ENCODE assay signal across 8 mouse cellular contexts in the genomic region with DNA sequence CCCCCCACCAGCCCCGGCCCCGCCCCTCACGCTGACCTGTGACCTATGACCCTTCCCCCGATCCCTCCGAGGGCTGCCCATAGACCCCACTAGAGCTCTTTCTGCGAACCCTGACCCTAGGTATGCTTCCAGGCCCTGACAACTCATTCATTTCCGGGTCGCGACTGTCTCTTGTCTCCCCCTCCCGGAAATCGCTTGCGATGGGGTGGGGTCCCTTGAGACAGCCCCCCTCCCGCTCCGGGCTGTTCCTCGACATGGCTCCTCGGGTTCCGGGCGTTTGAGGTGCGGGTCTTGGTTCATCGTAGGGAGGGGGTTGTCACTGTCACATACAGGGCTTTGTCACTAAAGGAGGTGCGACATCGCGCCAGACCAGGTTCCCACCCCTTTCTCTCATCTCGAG. TPM values are rescaled to one million over a fixed set of nuclear protein-coding genes. Genes with fewer than 3 reads are reported as not detected.
A peak's percentile ranks its signal among the peaks of the same experiment; 100 is the strongest.
DNase-seq lines count a peak whose midpoint lies in the region; ATAC-seq and TF ChIP-seq lines count a peak whose summit lies in the region.

No protein-coding gene starts in this region.

- DNase-seq in layer of hippocampus, adult 11-12 months (ENCODE audit: low spot score): peak; percentile 69
- no peak for DNase-seq in layer of hippocampus, adult 9-10 months (ENCODE audit: low spot score)
- DNase-seq in cerebellum, adult 2 months: peak in 1 of 2 experiments; percentile 61
- peak; percentile 74 for DNase-seq in kidney, postnatal 10 days
- DNase-seq in lung, postnatal 0 days (ENCODE audit: low spot score): peak; percentile 70
- peak; percentile 60 to 66 for DNase-seq in right cerebral cortex, adult 2 months (ENCODE audit: low spot score in 2 of 2)

- peak; percentile 5 for ATAC-seq in heart, embryonic 12.5 days (ENCODE audit: insufficient number of reproducible peaks, low FRiP score)
- ATAC-seq in lung, postnatal 0 days: peak; percentile 5; the same call in 1 of the 2 replicates
- ATAC-seq in megakaryocyte-erythroid progenitor cell, adult 5-6 weeks (replicated peaks; ENCODE audit: low FRiP score, low TSS enrichment, poor library complexity, severe bottlenecking): no peak

- H3K4me2 ChIP-seq in heart, embryonic 12.5 days: peak overlapping the region; percentile 85
- H3K4me2 ChIP-seq in lung, postnatal 0 days (replicated peaks; ENCODE audit: low read depth, low read length): peak overlapping the region; percentile 86

- no peak for TF ChIP-seq POLR2A in cerebellum, adult 2 months (IDR thresholded peaks at IDR 0.05; ENCODE audit: borderline replicate concordance, insufficient read depth, low read length)

- no peaks in the 10 kb centered on the region for H3K27me3 ChIP-seq in cerebellum, adult 2 months (ENCODE audit: control insufficient read depth, insufficient read depth, low read length)
- H3K27me3 ChIP-seq in heart, embryonic 12.5 days (replicated peaks): no peaks in the 10 kb centered on the region
- H3K27me3 ChIP-seq in lung, postnatal 0 days (replicated peaks; ENCODE audit: insufficient read depth, low read length): no peaks in the 10 kb centered on the region

- H3K27ac ChIP-seq in cerebellum, adult 2 months (ENCODE audit: insufficient read depth, low read length): peak overlapping the region; percentile 41; the same call in 1 of the 2 replicates
- 0 out of 2 replicates have a peak overlapping the region, but pooled peaks have one; percentile 59 for H3K27ac ChIP-seq in heart, embryonic 12.5 days (ENCODE audit: poor library complexity, severe bottlenecking)
- peak overlapping the region; percentile 63 for H3K27ac ChIP-seq in lung, postnatal 0 days (ENCODE audit: low read length)

- 1% methylated on average over 24 of the region's 24 CpGs for WGBS in cerebellum, adult 2 months
- WGBS in heart, embryonic 12.5 days: under 1% methylated on average over 24 of the region's 24 CpGs
- under 1% methylated on average over 23 of the region's 24 CpGs for WGBS in lung, postnatal 0 days

- peaks cover 40% of the 10 kb centered on the region for H3K36me3 ChIP-seq in heart, embryonic 12.5 days
- H3K36me3 ChIP-seq in lung, postnatal 0 days (ENCODE audit: insufficient read depth, low read length): 0 out of 2 replicates have a peak, but pooled peaks cover 8% of the 10 kb centered on the region

- TF ChIP-seq EP300 in lung, postnatal 0 days (IDR thresholded peaks at IDR 0.05): no peak

- peak overlapping the region; percentile 90 for H3K4me3 ChIP-seq in cerebellum, adult 2 months (replicated peaks; ENCODE audit: insufficient read depth, low read depth, low read length)
- peak overlapping the region; percentile 96 for H3K4me3 ChIP-seq in heart, embryonic 12.5 days
- H3K4me3 ChIP-seq in lung, postnatal 0 days (ENCODE audit: low read depth, low read length): peak overlapping the region; percentile 56

- H3K9me3 ChIP-seq in heart, embryonic 12.5 days (replicated peaks): no peaks in the 10 kb centered on the region
- H3K9me3 ChIP-seq in lung, postnatal 0 days (ENCODE audit: low read length): no peaks in the 10 kb centered on the region

- TF ChIP-seq CTCF in cerebellum, adult 2 months (IDR thresholded peaks at IDR 0.05; ENCODE audit: borderline replicate concordance, insufficient read depth, low read depth, low read length): no peak
- TF ChIP-seq CTCF in lung, postnatal 0 days (IDR thresholded peaks at IDR 0.05): no peak

- peaks cover 15% of the 10 kb centered on the region for H3K4me1 ChIP-seq in cerebellum, adult 2 months (ENCODE audit: control insufficient read depth, insufficient read depth, low read length)
- H3K4me1 ChIP-seq in heart, embryonic 12.5 days (replicated peaks): peaks cover 21% of the 10 kb centered on the region
- peaks cover 6% of the 10 kb centered on the region; the same call in 1 of the 2 replicates for H3K4me1 ChIP-seq in lung, postnatal 0 days (ENCODE audit: insufficient read depth, low read depth, low read length)

- H3K9ac ChIP-seq in heart, embryonic 12.5 days: peak overlapping the region; percentile 94
- peak overlapping the region; percentile 32 for H3K9ac ChIP-seq in lung, postnatal 0 days (replicated peaks; ENCODE audit: low read depth)

RNA-seq across cellular contexts. Expression of a gene that starts 0.4 kb away (rescaled TPM):
- polyA plus RNA-seq in cerebellum, adult 2 months (2012; rRNA removed): 119 and 121 TPM in 2 replicates
- 85.4 and 89.9 TPM in 2 replicates for polyA plus RNA-seq in heart, embryonic 12.5 days (2016; fragmentation: Nextera tagmentation; extraction: Ambion mirVana)
- polyA plus RNA-seq in lung, postnatal 0 days (2015; fragmentation: Nextera tagmentation; extraction: Ambion mirVana): 73.7 and 78.6 TPM in 2 replicates
- total RNA-seq in megakaryocyte-erythroid progenitor cell, adult 5-6 weeks (2014; fragmentation: Nextera tagmentation): 31.4 and 47.5 TPM in 2 replicates
- 13.3 and 19.6 TPM in 2 replicates for total RNA-seq in megakaryocyte-erythroid progenitor cell, adult 5-6 weeks (2017)

RNA-seq across cellular contexts. Expression of a gene that starts 4.7 kb away (rescaled TPM):
- 68.5 and 75.4 TPM in 2 replicates for polyA plus RNA-seq in cerebellum, adult 2 months (2012; rRNA removed)
- 172 and 175 TPM in 2 replicates for polyA plus RNA-seq in heart, embryonic 12.5 days (2016; fragmentation: Nextera tagmentation; extraction: Ambion mirVana)
- polyA plus RNA-seq in lung, postnatal 0 days (2015; fragmentation: Nextera tagmentation; extraction: Ambion mirVana): 137 and 146 TPM in 2 replicates
- total RNA-seq in megakaryocyte-erythroid progenitor cell, adult 5-6 weeks (2014; fragmentation: Nextera tagmentation): 82.3 and 120 TPM in 2 replicates
- 46.7 and 63.4 TPM in 2 replicates for total RNA-seq in megakaryocyte-erythroid progenitor cell, adult 5-6 weeks (2017)

RNA-seq across cellular contexts. Expression of a gene that starts 6.0 kb away (rescaled TPM):
- polyA plus RNA-seq in cerebellum, adult 2 months (2012; rRNA removed): 392 TPM in 2 replicates
- 35.4 and 36.7 TPM in 2 replicates for polyA plus RNA-seq in heart, embryonic 12.5 days (2016; fragmentation: Nextera tagmentation; extraction: Ambion mirVana)
- polyA plus RNA-seq in lung, postnatal 0 days (2015; fragmentation: Nextera tagmentation; extraction: Ambion mirVana): 23.8 and 27.6 TPM in 2 replicates
- 5.3 and 7.1 TPM in 2 replicates for total RNA-seq in megakaryocyte-erythroid progenitor cell, adult 5-6 weeks (2014; fragmentation: Nextera tagmentation)
- total RNA-seq in megakaryocyte-erythroid progenitor cell, adult 5-6 weeks (2017): 4.7 and 6.3 TPM in 2 replicates

RNA-seq across cellular contexts. Expression of a gene that starts 16.4 kb away (rescaled TPM):
- polyA plus RNA-seq in cerebellum, adult 2 months (2012; rRNA removed): 76.2 and 81.8 TPM in 2 replicates
- polyA plus RNA-seq in heart, embryonic 12.5 days (2016; fragmentation: Nextera tagmentation; extraction: Ambion mirVana): 2.7 and 3.8 TPM in 2 replicates
- 1.1 and 1.2 TPM in 2 replicates for polyA plus RNA-seq in lung, postnatal 0 days (2015; fragmentation: Nextera tagmentation; extraction: Ambion mirVana)
- 2.4 and 4.5 TPM in 2 replicates for total RNA-seq in megakaryocyte-erythroid progenitor cell, adult 5-6 weeks (2014; fragmentation: Nextera tagmentation)
- total RNA-seq in megakaryocyte-erythroid progenitor cell, adult 5-6 weeks (2017): 2.3 and 3.4 TPM in 2 replicates

RNA-seq across cellular contexts. Expression of a gene that starts 18.5 kb away (rescaled TPM):
- polyA plus RNA-seq in cerebellum, adult 2 months (2012; rRNA removed): 33.3 and 34.7 TPM in 2 replicates
- polyA plus RNA-seq in heart, embryonic 12.5 days (2016; fragmentation: Nextera tagmentation; extraction: Ambion mirVana): 11.6 and 12.8 TPM in 2 replicates
- 10.6 and 11.6 TPM in 2 replicates for polyA plus RNA-seq in lung, postnatal 0 days (2015; fragmentation: Nextera tagmentation; extraction: Ambion mirVana)
- total RNA-seq in megakaryocyte-erythroid progenitor cell, adult 5-6 weeks (2014; fragmentation: Nextera tagmentation): 15.1 and 20.3 TPM in 2 replicates
- total RNA-seq in megakaryocyte-erythroid progenitor cell, adult 5-6 weeks (2017): 18.7 and 32.1 TPM in 2 replicates

Comparison
In these comparisons a context has a peak if more than half of its experiments do, and no peak if none do; other contexts are left out.
1. RNA of a gene that starts 6.0 kb away (polyA plus RNA-seq): 392 TPM in cerebellum, adult 2 months; 35.4 to 36.7 TPM in heart, embryonic 12.5 days and 23.8 to 27.6 TPM in lung, postnatal 0 days; every median in the first group is over 10 times any median in the second.
2. Peak in every context shown above with its lines, with median percentiles within 50 percentile points of each other: H3K27ac ChIP-seq and H3K4me3 ChIP-seq.